Mouse (Mus musculus): ENCODE data around the gene Slamf6. TPM values are rescaled to one million over a fixed set of nuclear protein-coding genes. Genes with fewer than 3 reads are reported as not detected.
"Not testable (repeated sequence)": the region's sequence is repeated elsewhere in the genome, so short reads cannot be mapped to it uniquely, and the experiment has no call there.

The Slamf6 gene
- not detected for total RNA-seq (2021)
- long read RNA-seq, result 0 reads

- no peak for DNase-seq (ENCODE audit: low spot score in 2 of 2)
Observed at GRCm38 (mm10) chr1:171917305-171918039, at the start of gene Slamf6. TSS of gene Slamf6 (plus strand) at chr1:171917515.

- DNase-seq (ENCODE audit: low spot score in 2 of 2), result no peak
Observed at GRCm38 (mm10) chr1:171886989-171887388, 30.3 kb upstream of the Slamf6 start.

- DNase-seq (ENCODE audit: low spot score in 2 of 2), result not testable (repeated sequence)
Observed at GRCm38 (mm10) chr1:171895364-171895763, 22.0 kb upstream of the Slamf6 start, which contains the start of gene Gm10521. TSS of gene Gm10521 (plus strand) at chr1:171895664.

GRCm38 (mm10) chr1:171904011-171904410 is 13.3 kb upstream of the Slamf6 start:
- DNase-seq (ENCODE audit: low spot score in 2 of 2), result no peak

GRCm38 (mm10) chr1:171915638-171916458 is 1.5 kb upstream of the Slamf6 start:
- no peak for DNase-seq (ENCODE audit: low spot score in 2 of 2)

GRCm38 (mm10) chr1:171918136-171918920 is 1.0 kb downstream of the Slamf6 start:
- DNase-seq (ENCODE audit: low spot score in 2 of 2), result no peak

- DNase-seq (ENCODE audit: low spot score in 2 of 2), result no peak
Observed at GRCm38 (mm10) chr1:171919193-171919592, 1.9 kb downstream of the Slamf6 start.

GRCm38 (mm10) chr1:171919901-171920510 is 2.7 kb downstream of the Slamf6 start:
- no peak for DNase-seq (ENCODE audit: low spot score in 2 of 2)

- DNase-seq (ENCODE audit: low spot score in 2 of 2), result no peak
Observed at GRCm38 (mm10) chr1:171920989-171921621, 3.8 kb downstream of the Slamf6 start.

GRCm38 (mm10) chr1:171921641-171922040 is 4.3 kb downstream of the Slamf6 start:
- DNase-seq (ENCODE audit: low spot score in 2 of 2), result no peak

- no peak for DNase-seq (ENCODE audit: low spot score in 2 of 2)
Observed at GRCm38 (mm10) chr1:171922844-171923243, 5.5 kb downstream of the Slamf6 start.

GRCm38 (mm10) chr1:171924900-171925299 is 7.6 kb downstream of the Slamf6 start:
- DNase-seq (ENCODE audit: low spot score in 2 of 2), result no peak

GRCm38 (mm10) chr1:171933851-171934250 is 16.5 kb downstream of the Slamf6 start:
- no peak for DNase-seq (ENCODE audit: low spot score in 2 of 2)

GRCm38 (mm10) chr1:171938952-171939948 is 21.9 kb downstream of the Slamf6 start:
- no peak for DNase-seq (ENCODE audit: low spot score in 2 of 2)

GRCm38 (mm10) chr1:171940626-171941025 is 23.3 kb downstream of the Slamf6 start:
- DNase-seq (ENCODE audit: low spot score in 2 of 2), result no peak

GRCm38 (mm10) chr1:171946447-171946995 is 29.2 kb downstream of the Slamf6 start:
- no peak for DNase-seq (ENCODE audit: low spot score in 2 of 2)

GRCm38 (mm10) chr1:171948161-171948945 is 31.0 kb downstream of the Slamf6 start:
- no peak for DNase-seq (ENCODE audit: low spot score in 2 of 2)

- DNase-seq (ENCODE audit: low spot score in 2 of 2), result no peak
Observed at GRCm38 (mm10) chr1:171948946-171949508, 31.7 kb downstream of the Slamf6 start.
